Mouse (Mus musculus) MEL (cell line): ENCODE data around the gene Fbxo5. TPM values are rescaled to one million over a fixed set of nuclear protein-coding genes. Genes with fewer than 3 reads are reported as not detected.

Experiments used
- DNase-seq: peaks from one replicate; pipeline ENCODE4 v3.0.0; 2011; ENCODE audit warnings: low read depth, low spot score
- H3K27ac ChIP-seq: 2 replicates; pipeline ENCODE4 v1.5.1; 2012; ENCODE audit warnings: low read depth, mild to moderate bottlenecking, control low read depth, low read length, moderate library complexity; ENCODE audit not compliant: control insufficient read depth
- H3K27me3 ChIP-seq, 2 experiments: fragments of 150-350 bp in 1 of 2; sonication (generic) in 1 of 2; 2 replicates each; pipeline ENCODE4 v1.6.1; 2012; ENCODE audit warnings: low read length in 2 of 2, mild to moderate bottlenecking in 2 of 2, improper control_type of control experiment in 1 of 2, moderate library complexity in 1 of 2; ENCODE audit not compliant: insufficient read depth in 2 of 2, control insufficient read depth in 1 of 2
- H3K36me3 ChIP-seq, 2 experiments: 2 replicates each; pipeline ENCODE4 v1.6.1; 2012 to 2014; ENCODE audit warnings: low read length in 2 of 2, improper control_type of control experiment in 1 of 2, inconsistent platforms in 1 of 2, mild to moderate bottlenecking in 1 of 2; ENCODE audit not compliant: insufficient read depth in 2 of 2, control insufficient read depth in 1 of 2
- H3K4me1 ChIP-seq, 2 experiments: fragments of 150-350 bp in 1 of 2; sonication (generic) in 1 of 2; 2 replicates each; pipeline ENCODE4 v1.6.1; 2012; ENCODE audit warnings: low read length in 2 of 2, improper control_type of control experiment in 1 of 2, mild to moderate bottlenecking in 1 of 2; ENCODE audit not compliant: insufficient read depth in 2 of 2, control insufficient read depth in 1 of 2
- H3K4me3 ChIP-seq, 2 experiments: fragments of 150-350 bp in 1 of 2; sonication (generic) in 1 of 2; 2 replicates each; pipeline ENCODE4 v1.5.1; 2012; ENCODE audit warnings: low read depth in 2 of 2, low read length in 2 of 2, mild to moderate bottlenecking in 2 of 2, moderate library complexity in 2 of 2, control low read depth in 1 of 2, improper control_type of control experiment in 1 of 2; ENCODE audit not compliant: control insufficient read depth in 1 of 2, insufficient read depth in 1 of 2
- H3K79me2 ChIP-seq: 2 replicates; pipeline ENCODE4 v1.6.1; 2012; ENCODE audit warnings: mild to moderate bottlenecking, low read length, moderate library complexity; ENCODE audit not compliant: control insufficient read depth, poor library complexity, insufficient read depth
- H3K9ac ChIP-seq: 2 replicates; pipeline ENCODE4 v1.6.1; 2012; ENCODE audit warnings: low read depth, mild to moderate bottlenecking, control low read depth, low read length, moderate library complexity; ENCODE audit not compliant: control insufficient read depth, poor library complexity, severe bottlenecking
- H3K9me3 ChIP-seq: fragments of 150-350 bp; sonication (generic); replicated peaks from 2 replicates; pipeline ENCODE4 v1.6.1; 2012; ENCODE audit warnings: mild to moderate bottlenecking, low read length, improper control_type of control experiment, moderate library complexity; ENCODE audit not compliant: insufficient read depth
- BHLHE40 ChIP-seq: IDR thresholded peaks from 2 replicates; pipeline ENCODE4 v1.6.1; 2012; ENCODE audit warnings: low read depth, mild to moderate bottlenecking, inconsistent platforms, low read length, improper control_type of control experiment, borderline replicate concordance
- CHD1 ChIP-seq: IDR thresholded peaks from 2 replicates; pipeline ENCODE4 v1.6.1; 2012; ENCODE audit warnings: low read depth, mild to moderate bottlenecking, inconsistent platforms, low read length, improper control_type of control experiment
- CTCF ChIP-seq, 3 experiments: IDR thresholded peaks in 2 of 3; conservative IDR thresholded peaks in 1 of 3; 2 replicates each; pipeline ENCODE4 v1.5.1; 2011 to 2012; ENCODE audit warnings: low read length in 3 of 3, low read depth in 2 of 3, mild to moderate bottlenecking in 2 of 3, improper control_type of control experiment in 1 of 3, inconsistent platforms in 1 of 3, mixed read lengths in 1 of 3, moderate library complexity in 1 of 3; ENCODE audit not compliant: control insufficient read depth in 1 of 3, insufficient read depth in 1 of 3, poor library complexity in 1 of 3, severe bottlenecking in 1 of 3
- E2F4 ChIP-seq: IDR thresholded peaks from 2 replicates; pipeline ENCODE4 v1.6.1; 2011; ENCODE audit warnings: low read depth, low read length, improper control_type of control experiment, borderline replicate concordance
- ELF1 ChIP-seq: IDR thresholded peaks from 2 replicates; pipeline ENCODE4 v1.6.1; 2014; ENCODE audit warnings: low read depth, mild to moderate bottlenecking, inconsistent platforms, low read length, improper control_type of control experiment, moderate library complexity
- JUND ChIP-seq: IDR thresholded peaks from 2 replicates; pipeline ENCODE4 v1.6.1; 2011; ENCODE audit warnings: low read depth, mild to moderate bottlenecking, improper control_type of control experiment, low read length
- MAFK ChIP-seq: IDR thresholded peaks from 2 replicates; pipeline ENCODE4 v1.6.1; 2011; ENCODE audit warnings: low read depth, mild to moderate bottlenecking, low read length, improper control_type of control experiment, borderline replicate concordance
- MAZ ChIP-seq: IDR thresholded peaks from 2 replicates; pipeline ENCODE4 v1.6.1; 2012; ENCODE audit warnings: low read depth, mild to moderate bottlenecking, inconsistent platforms, low read length, improper control_type of control experiment
- MEF2A ChIP-seq: IDR thresholded peaks from 2 replicates; pipeline ENCODE4 v1.6.1; 2014; ENCODE audit warnings: low read depth, mild to moderate bottlenecking, inconsistent platforms, low read length, improper control_type of control experiment; ENCODE audit not compliant: poor library complexity, insufficient replicate concordance, severe bottlenecking; ENCODE audit errors: extremely low read depth
- MXI1 ChIP-seq: IDR thresholded peaks from 2 replicates; pipeline ENCODE4 v1.6.1; 2011; ENCODE audit warnings: mild to moderate bottlenecking, low read depth, low read length, improper control_type of control experiment
- MYC ChIP-seq: IDR thresholded peaks from 2 replicates; pipeline ENCODE4 v1.6.1; 2011; ENCODE audit warnings: low read depth, mild to moderate bottlenecking, low read length, improper control_type of control experiment, moderate library complexity
- NRF1 ChIP-seq: IDR thresholded peaks from 2 replicates; pipeline ENCODE4 v1.6.1; 2014; ENCODE audit warnings: low read depth, mild to moderate bottlenecking, inconsistent platforms, low read length, improper control_type of control experiment, moderate library complexity; ENCODE audit not compliant: poor library complexity, insufficient read depth, severe bottlenecking
- POLR2A ChIP-seq, 2 experiments: IDR thresholded peaks; 2 replicates each; pipeline ENCODE4 v1.6.1; 2011 to 2012; ENCODE audit warnings: low read length in 2 of 2, mild to moderate bottlenecking in 2 of 2, control low read depth in 1 of 2, improper control_type of control experiment in 1 of 2, low read depth in 1 of 2, moderate library complexity in 1 of 2; ENCODE audit not compliant: control insufficient read depth in 1 of 2, insufficient read depth in 1 of 2, poor library complexity in 1 of 2
- RAD21 ChIP-seq: IDR thresholded peaks from 2 replicates; pipeline ENCODE4 v1.6.1; 2011; ENCODE audit warnings: mild to moderate bottlenecking, low read depth, low read length, improper control_type of control experiment
- TBP ChIP-seq: IDR thresholded peaks from 2 replicates; pipeline ENCODE4 v1.8.0; 2011; ENCODE audit warnings: low read depth, low read length, improper control_type of control experiment
- UBTF ChIP-seq: IDR thresholded peaks from 2 replicates; pipeline ENCODE4 v1.6.1; 2012; ENCODE audit warnings: low read depth, mild to moderate bottlenecking, inconsistent platforms, low read length, improper control_type of control experiment, moderate library complexity, borderline replicate concordance; ENCODE audit not compliant: insufficient read depth
- USF1 ChIP-seq: IDR thresholded peaks from 2 replicates; pipeline ENCODE4 v1.6.1; 2014; ENCODE audit warnings: low read depth, mild to moderate bottlenecking, inconsistent platforms, low read length, improper control_type of control experiment, moderate library complexity
- ZC3H11A ChIP-seq: IDR thresholded peaks from 2 replicates; pipeline ENCODE4 v1.6.1; 2012; ENCODE audit warnings: low read depth, mild to moderate bottlenecking, inconsistent platforms, low read length, improper control_type of control experiment
- ZKSCAN1 ChIP-seq: IDR thresholded peaks from 2 replicates; pipeline ENCODE4 v1.6.1; 2012; ENCODE audit warnings: low read depth, mild to moderate bottlenecking, inconsistent platforms, low read length, improper control_type of control experiment, moderate library complexity
- ZNF384 ChIP-seq: IDR thresholded peaks from 2 replicates; pipeline ENCODE4 v1.6.1; 2012; ENCODE audit warnings: low read depth, mild to moderate bottlenecking, inconsistent platforms, low read length, improper control_type of control experiment
- polyA plus RNA-seq, 2 experiments: library from polyadenylated mRNA; stranded (reverse) in 1 of 2; unstranded in 1 of 2; fragments of >175 nt in 1 of 2; fragments of >200 nt in 1 of 2; gene quantifications; 2 replicates each; pipeline versions ENCODE4 v1.2.1 to v1.2.4; 2012; ENCODE audit warnings: low replicate concordance in 2 of 2, low read depth in 1 of 2; ENCODE audit not compliant: insufficient read length in 2 of 2, insufficient read depth in 1 of 2, missing spikeins in 1 of 2
- total RNA-seq: library from RNA; depleted of rRNA; stranded (reverse); fragments of 300-350 nt; gene quantifications from 2 replicates; pipeline ENCODE4 v1.2.3, GENCODE M21; 2012

The Fbxo5 gene
- total and polyA plus RNA-seq, 3 experiments = 36.1 to 1,320 (median 41.0) TPM

GRCm38 (mm10) chr10:5804691-5805156 is 676 bp downstream of the Fbxo5 start (continued):
- TF ChIP-seq RAD21 = no peak
- no peak for TF ChIP-seq ELF1
- TF ChIP-seq E2F4 = peak; percentile 95; the same call in 1 of the 2 replicates
- no peak for TF ChIP-seq JUND
- no peak for TF ChIP-seq ZNF384
- no peak for TF ChIP-seq ZC3H11A
- TF ChIP-seq BHLHE40 = peak; percentile 64; the same call in 1 of the 2 replicates
- TF ChIP-seq POLR2A (IDR thresholded peaks at IDR 0.05; ENCODE audit: control insufficient read depth in 1 of 2, insufficient read depth in 1 of 2, low read depth in 1 of 2, low read length in 2 of 2, poor library complexity in 1 of 2) = no peak
- TF ChIP-seq MAFK = no peak
- TF ChIP-seq ZKSCAN1 = no peak
- TF ChIP-seq CTCF (IDR thresholded peaks at IDR 0.05 in 2 of 3, conservative IDR thresholded peaks at IDR 0.05 in 1 of 3; ENCODE audit: control insufficient read depth in 1 of 3, insufficient read depth in 1 of 3, low read depth in 2 of 3, low read length in 3 of 3, poor library complexity in 1 of 3, severe bottlenecking in 1 of 3) = no peak
- no peak for TF ChIP-seq MAZ
- TF ChIP-seq USF1 = no peak
- TF ChIP-seq UBTF = no peak
- TF ChIP-seq TBP = no peak

- H3K36me3 ChIP-seq = peaks cover 25 to 43% of the 10 kb centered on the region in 2 experiments
- H3K9me3 ChIP-seq = no peaks in the 10 kb centered on the region
- peak overlapping the region; percentile 50 to 70 for H3K4me3 ChIP-seq
- TF ChIP-seq MYC = 0 out of 2 replicates have a peak, but pooled peaks have one; percentile 40
- TF ChIP-seq NRF1 = no peak
- TF ChIP-seq MEF2A = no peak
- TF ChIP-seq CHD1 = peak; percentile 73; the same call in 1 of the 2 replicates
- TF ChIP-seq MXI1 = peak; percentile 37; the same call in 1 of the 2 replicates
- TF ChIP-seq, all 39 proteins: peak for 3
- Histone ChIP-seq H3K79me2 (peaks cover 39% of the 10 kb centered on the region), H3K9ac (peak overlapping the region; percentile 96), H3K4me1 (peaks cover 0 to 17% of the 10 kb centered on the region in 2 experiments; a peak in 2 of 4 replicates), H3K27ac (peak overlapping the region; percentile 49), H3K27me3 (no peaks in the 10 kb centered on the region)
- DNase-seq = no peak
Observed at GRCm38 (mm10) chr10:5803739-5804138, 1.7 kb downstream of the Fbxo5 start.
